Mouse (Mus musculus): Measurements from ENCODE around the gene Ten1.

DNA sequence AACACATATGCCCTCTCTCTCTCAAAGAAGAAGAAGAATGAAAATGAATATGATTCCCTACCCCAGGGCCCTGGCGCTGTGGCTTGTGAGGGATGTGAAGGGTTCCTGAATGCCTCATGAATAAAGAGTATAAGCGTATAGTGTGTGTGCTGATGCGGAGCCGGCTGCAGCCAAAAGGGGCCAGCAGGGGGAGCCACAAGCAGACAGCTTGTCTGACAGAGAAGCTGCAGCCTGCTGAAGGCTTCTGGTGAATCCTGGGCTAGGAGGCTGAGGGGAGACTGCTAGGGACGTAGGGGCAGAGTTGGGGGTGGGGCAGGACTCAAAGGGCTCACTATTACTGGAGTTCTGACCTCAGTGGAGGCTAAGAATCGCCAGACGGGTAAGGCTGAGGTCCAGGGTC lies 16.5 kb downstream of the Ten1 start:
- no peak for TF ChIP-seq POLR2A (IDR thresholded peaks at IDR 0.05; ENCODE audit: low read depth, low read length)
- TF ChIP-seq CTCF (IDR thresholded peaks at IDR 0.05; ENCODE audit: extremely low read depth, insufficient read length, insufficient replicate concordance, low read depth, low read length), result peak; percentile 28; the same call in 1 of the 2 replicates

Measured in small intestine, adult 2 months (tissue).